Mouse (Mus musculus) fibroblast of lung, adult 2 months (primary cell): ENCODE results near the gene Rbp1.

Experiments used
- DNase-seq: peaks from one replicate; pipeline ENCODE4 v3.0.0-alpha.2; 2011; ENCODE audit warnings: low read depth

The Rbp1 gene

GRCm38 (mm10) chr9:98425351-98425880 is 2.7 kb downstream of the Rbp1 start:
- DNase-seq = no peak

GRCm38 (mm10) chr9:98427906-98428517 is 5.3 kb downstream of the Rbp1 start:
- DNase-seq = peak; percentile 69

GRCm38 (mm10) chr9:98428783-98429182 is 6.0 kb downstream of the Rbp1 start:
- DNase-seq = peak; percentile 69

GRCm38 (mm10) chr9:98429806-98430205 is 7.0 kb downstream of the Rbp1 start:
- DNase-seq = no peak

- DNase-seq = peak; percentile 56
Observed at GRCm38 (mm10) chr9:98430528-98430927, 7.8 kb downstream of the Rbp1 start.

GRCm38 (mm10) chr9:98433021-98433420 is 10.3 kb downstream of the Rbp1 start:
- no peak for DNase-seq

GRCm38 (mm10) chr9:98433956-98434588 is 11.3 kb downstream of the Rbp1 start:
- no peak for DNase-seq

- DNase-seq = no peak
Observed at GRCm38 (mm10) chr9:98437819-98438218, 15.1 kb downstream of the Rbp1 start.

- no peak for DNase-seq
Observed at GRCm38 (mm10) chr9:98439091-98439490, 16.3 kb downstream of the Rbp1 start.

GRCm38 (mm10) chr9:98442638-98443037 is 19.9 kb downstream of the Rbp1 start:
- no peak for DNase-seq

- DNase-seq = no peak
Observed at GRCm38 (mm10) chr9:98445359-98446149, 22.8 kb downstream of the Rbp1 start.

GRCm38 (mm10) chr9:98450976-98451375 is 28.2 kb downstream of the Rbp1 start:
- DNase-seq = no peak

GRCm38 (mm10) chr9:98466709-98467108 is 43.9 kb downstream of the Rbp1 start:
- DNase-seq = no peak

- no peak for DNase-seq
Observed at GRCm38 (mm10) chr9:98480172-98480749, 57.5 kb downstream of the Rbp1 start.

- DNase-seq = no peak
Observed at GRCm38 (mm10) chr9:98482256-98482655, 59.5 kb downstream of the Rbp1 start.

- no peak for DNase-seq
Observed at GRCm38 (mm10) chr9:98485020-98485419, 62.3 kb downstream of the Rbp1 start.

GRCm38 (mm10) chr9:98485815-98486214 is 63.1 kb downstream of the Rbp1 start, which contains the start of gene Rbp2:
Rbp2 (plus strand) TSS chr9:98486115.
- no peak for DNase-seq

- no peak for DNase-seq
Observed at GRCm38 (mm10) chr9:98487273-98487672, 64.5 kb downstream of the Rbp1 start.

GRCm38 (mm10) chr9:98489532-98489931 is 66.8 kb downstream of the Rbp1 start:
- no peak for DNase-seq

- no peak for DNase-seq
Observed at GRCm38 (mm10) chr9:98490128-98490527, 67.4 kb downstream of the Rbp1 start.

GRCm38 (mm10) chr9:98491071-98491470 is 68.3 kb downstream of the Rbp1 start:
- DNase-seq = no peak

- no peak for DNase-seq
Observed at GRCm38 (mm10) chr9:98492212-98492611, 69.5 kb downstream of the Rbp1 start.
